Mouse (Mus musculus) forebrain, embryonic 13.5 days (tissue): Measurements from ENCODE around the gene Bicc1. TPM values are rescaled to one million over a fixed set of nuclear protein-coding genes. Genes with fewer than 3 reads are reported as not detected.

Experiments used
- ATAC-seq: fragments of 200-750 bp; cut with Nextera tagmentation; 2 replicates; pipeline ENCODE4 v1.8.0; 2017
- H3K27ac ChIP-seq: fragments of 300-500 bp; sonication (generic); 2 replicates; pipeline ENCODE4 v1.5.1; 2015; ENCODE audit warnings: inconsistent platforms, mild to moderate bottlenecking, moderate library complexity
- H3K27me3 ChIP-seq: fragments of 300-500 bp; sonication (generic); 2 replicates; pipeline ENCODE4 v1.6.1; 2015; ENCODE audit warnings: mild to moderate bottlenecking, inconsistent platforms
- H3K36me3 ChIP-seq: fragments of 300-500 bp; sonication (generic); 2 replicates; pipeline ENCODE4 v1.6.1; 2015; ENCODE audit warnings: mild to moderate bottlenecking, inconsistent platforms; ENCODE audit not compliant: poor library complexity, severe bottlenecking
- H3K4me1 ChIP-seq: fragments of 300-500 bp; sonication (generic); 2 replicates; pipeline ENCODE4 v1.6.1; 2015; ENCODE audit warnings: inconsistent platforms
- H3K4me2 ChIP-seq: fragments of 300-500 bp; sonication (generic); 2 replicates; pipeline ENCODE4 v1.6.1; 2015; ENCODE audit warnings: inconsistent platforms, mild to moderate bottlenecking, moderate library complexity
- H3K4me3 ChIP-seq: fragments of 300-500 bp; sonication (generic); 2 replicates; pipeline ENCODE4 v1.5.1; 2015; ENCODE audit warnings: mild to moderate bottlenecking, inconsistent platforms
- H3K9ac ChIP-seq: fragments of 300-500 bp; sonication (generic); 2 replicates; pipeline ENCODE4 v1.6.1; 2015; ENCODE audit warnings: mild to moderate bottlenecking, inconsistent platforms
- H3K9me3 ChIP-seq: fragments of 300-500 bp; sonication (generic); replicated peaks from 2 replicates; pipeline ENCODE4 v1.6.1; 2016; ENCODE audit warnings: inconsistent platforms
- WGBS: fragments of 180-500 bp; shearing (Covaris S2); methylation state at CpG from one replicate; pipeline ENCODE4 v1.1.7; 2015; 5-methylcytosine and 5-hydroxymethylcytosine counted together
- polyA plus RNA-seq: library from polyadenylated mRNA; unstranded; fragments of >200 nt; fragmentation: Nextera tagmentation; extraction: Ambion mirVana; gene quantifications from 2 replicates; pipeline ENCODE4 v1.2.1, GENCODE M21; 2015

The Bicc1 gene
- polyA plus RNA-seq, 1 experiment from 2014 or later: 2.2 TPM

GRCm38 (mm10) chr10:71153610-71154009 lies 5.9 kb downstream of the Bicc1 start:
- Histone ChIP-seq H3K27ac (no peak overlapping the region), H3K27me3 (no peaks in the 10 kb centered on the region), H3K4me3 (no peak overlapping the region), H3K4me2 (no peak overlapping the region), H3K9ac (no peak overlapping the region), H3K9me3 (no peaks in the 10 kb centered on the region), H3K4me1 (peaks cover 5% of the 10 kb centered on the region), H3K36me3 (no peaks in the 10 kb centered on the region)
- ATAC-seq: no peak
- WGBS: 96% methylated on average over 6 of the region's 6 CpGs

- Histone ChIP-seq H3K9ac (no peak overlapping the region), H3K4me2 (no peak overlapping the region), H3K36me3 (no peaks in the 10 kb centered on the region), H3K27ac (no peak overlapping the region), H3K9me3 (no peaks in the 10 kb centered on the region), H3K27me3 (no peaks in the 10 kb centered on the region), H3K4me1 (peaks cover under 1% of the 10 kb centered on the region; the same call in 1 of the 2 replicates), H3K4me3 (no peak overlapping the region)
- no peak for ATAC-seq
- WGBS: 84% methylated on average over 1 of the region's 1 CpGs
These were observed 6.4 kb downstream of the Bicc1 start for GRCm38 (mm10) chr10:71153138-71153537.

- WGBS: 91% methylated on average over 2 of the region's 2 CpGs
- Histone ChIP-seq H3K4me1 (no peaks in the 10 kb centered on the region; the same call in 1 of the 2 replicates), H3K36me3 (no peaks in the 10 kb centered on the region), H3K4me3 (no peak overlapping the region), H3K27ac (no peak overlapping the region), H3K27me3 (no peaks in the 10 kb centered on the region), H3K9ac (no peak overlapping the region), H3K4me2 (no peak overlapping the region), H3K9me3 (no peaks in the 10 kb centered on the region)
- ATAC-seq: no peak
These were observed 9.0 kb downstream of the Bicc1 start for GRCm38 (mm10) chr10:71150486-71150885.

GRCm38 (mm10) chr10:71148951-71149603 lies 10.4 kb downstream of the Bicc1 start:
- H3K27ac ChIP-seq: no peak overlapping the region
- H3K9ac ChIP-seq: no peak overlapping the region
- H3K36me3 ChIP-seq: no peaks in the 10 kb centered on the region
- no peaks in the 10 kb centered on the region; the same call in 1 of the 2 replicates for H3K4me1 ChIP-seq
- no peak overlapping the region for H3K4me2 ChIP-seq
- WGBS: 90% methylated on average over 5 of the region's 5 CpGs
- no peaks in the 10 kb centered on the region for H3K27me3 ChIP-seq
- H3K4me3 ChIP-seq: no peak overlapping the region
- no peaks in the 10 kb centered on the region for H3K9me3 ChIP-seq
- no peak for ATAC-seq

GRCm38 (mm10) chr10:71148226-71148625 lies 11.3 kb downstream of the Bicc1 start:
- WGBS: 90% methylated on average over 9 of the region's 9 CpGs
- H3K9me3 ChIP-seq: no peaks in the 10 kb centered on the region
- ATAC-seq: no peak

GRCm38 (mm10) chr10:71146681-71147615 lies 12.6 kb downstream of the Bicc1 start:
- WGBS: 79% methylated on average over 15 of the region's 15 CpGs
- no peaks in the 10 kb centered on the region; the same call in 1 of the 2 replicates for H3K4me1 ChIP-seq
- H3K36me3 ChIP-seq: no peaks in the 10 kb centered on the region
- H3K27ac ChIP-seq: no peak overlapping the region
- peaks cover 3% of the 10 kb centered on the region; the same call in 1 of the 2 replicates for H3K9me3 ChIP-seq
- no peak overlapping the region for H3K4me2 ChIP-seq
- no peak for ATAC-seq
- no peak overlapping the region for H3K9ac ChIP-seq
- no peak overlapping the region for H3K4me3 ChIP-seq
- H3K27me3 ChIP-seq: no peaks in the 10 kb centered on the region

More at GRCm38 (mm10) chr10:71148226-71148625, 11.3 kb downstream of the Bicc1 start:
- no peaks in the 10 kb centered on the region; the same call in 1 of the 2 replicates for H3K4me1 ChIP-seq
- no peak overlapping the region for H3K9ac ChIP-seq
- H3K4me2 ChIP-seq: no peak overlapping the region
- no peak overlapping the region for H3K4me3 ChIP-seq
- H3K27ac ChIP-seq: no peak overlapping the region
- H3K27me3 ChIP-seq: no peaks in the 10 kb centered on the region
- no peaks in the 10 kb centered on the region for H3K36me3 ChIP-seq

- no peaks in the 10 kb centered on the region; the same call in 1 of the 2 replicates for H3K4me1 ChIP-seq
- H3K9ac ChIP-seq: no peak overlapping the region
- ATAC-seq: no peak
- no peaks in the 10 kb centered on the region for H3K36me3 ChIP-seq
- H3K27me3 ChIP-seq: no peaks in the 10 kb centered on the region
- WGBS: 63% methylated on average over 11 of the region's 11 CpGs
- H3K9me3 ChIP-seq: peaks cover 3% of the 10 kb centered on the region; the same call in 1 of the 2 replicates
- H3K4me3 ChIP-seq: no peak overlapping the region
- no peak overlapping the region for H3K27ac ChIP-seq
- H3K4me2 ChIP-seq: no peak overlapping the region
These were observed 13.7 kb downstream of the Bicc1 start for GRCm38 (mm10) chr10:71145801-71146200.

- Histone ChIP-seq H3K4me2 (no peak overlapping the region), H3K27me3 (no peaks in the 10 kb centered on the region), H3K9ac (no peak overlapping the region), H3K36me3 (no peaks in the 10 kb centered on the region), H3K4me3 (no peak overlapping the region), H3K9me3 (peaks cover 3% of the 10 kb centered on the region; the same call in 1 of the 2 replicates), H3K27ac (no peak overlapping the region), H3K4me1 (no peaks in the 10 kb centered on the region; the same call in 1 of the 2 replicates)
- WGBS: 97% methylated on average over 4 of the region's 4 CpGs
- no peak for ATAC-seq
These were observed 15.3 kb downstream of the Bicc1 start for GRCm38 (mm10) chr10:71144191-71144590.

- ATAC-seq: no peak
- WGBS: 95% methylated on average over 2 of the region's 2 CpGs
- H3K36me3 ChIP-seq: no peaks in the 10 kb centered on the region
These were observed 16.9 kb downstream of the Bicc1 start for GRCm38 (mm10) chr10:71142568-71142967.

GRCm38 (mm10) chr10:71140281-71140845 lies 19.1 kb downstream of the Bicc1 start:
- Histone ChIP-seq H3K4me3 (no peak overlapping the region), H3K36me3 (no peaks in the 10 kb centered on the region), H3K4me2 (no peak overlapping the region), H3K4me1 (no peaks in the 10 kb centered on the region), H3K9ac (no peak overlapping the region), H3K9me3 (peaks cover 3% of the 10 kb centered on the region; the same call in 1 of the 2 replicates), H3K27me3 (no peaks in the 10 kb centered on the region), H3K27ac (no peak overlapping the region)
- 78% methylated on average over 6 of the region's 6 CpGs for whole genome bisulfite sequencing
- ATAC-seq: no peak

More at GRCm38 (mm10) chr10:71142568-71142967, 16.9 kb downstream of the Bicc1 start:
- no peak overlapping the region for H3K4me3 ChIP-seq
- no peak overlapping the region for H3K9ac ChIP-seq
- no peaks in the 10 kb centered on the region; the same call in 1 of the 2 replicates for H3K4me1 ChIP-seq
- H3K4me2 ChIP-seq: no peak overlapping the region
- H3K27me3 ChIP-seq: no peaks in the 10 kb centered on the region
- peaks cover 3% of the 10 kb centered on the region; the same call in 1 of the 2 replicates for H3K9me3 ChIP-seq
- no peak overlapping the region for H3K27ac ChIP-seq

GRCm38 (mm10) chr10:71138852-71139197 lies 20.7 kb downstream of the Bicc1 start:
- Histone ChIP-seq H3K9me3 (peaks cover 3% of the 10 kb centered on the region; the same call in 1 of the 2 replicates), H3K4me2 (no peak overlapping the region), H3K36me3 (no peaks in the 10 kb centered on the region), H3K4me3 (no peak overlapping the region), H3K4me1 (no peaks in the 10 kb centered on the region), H3K9ac (no peak overlapping the region), H3K27me3 (no peaks in the 10 kb centered on the region), H3K27ac (no peak overlapping the region)
- WGBS: 74% methylated on average over 2 of the region's 2 CpGs
- no peak for ATAC-seq
